Mouse (Mus musculus) liver, postnatal 0 days (tissue): ENCODE data around the gene Bcl2l1.

Source experiments
- CTCF ChIP-seq: sonication (generic); IDR thresholded peaks from 2 replicates; pipeline ENCODE4 v1.5.1; 2016; ENCODE audit warnings: antibody characterized with exemption, low read depth
- EP300 ChIP-seq: IDR thresholded peaks from 2 replicates; pipeline ENCODE4 v1.6.1; 2016; ENCODE audit warnings: antibody characterized with exemption, low read depth, mild to moderate bottlenecking

GRCm38 (mm10) chr2:152819926-152820325 lies 11.6 kb downstream of the Bcl2l1 start:
- TF ChIP-seq EP300, result no peak
- TF ChIP-seq CTCF, result no peak
